Mouse (Mus musculus) heart, postnatal 14 days (tissue): Measurements from ENCODE around the gene 2510009E07Rik. TPM values are rescaled to one million over a fixed set of nuclear protein-coding genes. Genes with fewer than 3 reads are reported as not detected.

Experiments
- DNase-seq, 2 experiments: peaks; one replicate each; pipeline ENCODE4 v3.0.0; 2021 to 2022
- intact Hi-C: fragments of 180-260 bp; cut with DNase I; formaldehyde crosslinking; loops from one replicate; pipeline ENCODE4 v1.15.1; 2025
- total RNA-seq, 2 experiments: library from RNA; stranded (reverse); gene quantifications; 2 replicates each; pipeline ENCODE4 v1.2.3; 2021

The 2510009E07Rik gene
- total RNA-seq, 2 experiments from 2014 or later: 29.0 to 31.1 TPM

DNA sequence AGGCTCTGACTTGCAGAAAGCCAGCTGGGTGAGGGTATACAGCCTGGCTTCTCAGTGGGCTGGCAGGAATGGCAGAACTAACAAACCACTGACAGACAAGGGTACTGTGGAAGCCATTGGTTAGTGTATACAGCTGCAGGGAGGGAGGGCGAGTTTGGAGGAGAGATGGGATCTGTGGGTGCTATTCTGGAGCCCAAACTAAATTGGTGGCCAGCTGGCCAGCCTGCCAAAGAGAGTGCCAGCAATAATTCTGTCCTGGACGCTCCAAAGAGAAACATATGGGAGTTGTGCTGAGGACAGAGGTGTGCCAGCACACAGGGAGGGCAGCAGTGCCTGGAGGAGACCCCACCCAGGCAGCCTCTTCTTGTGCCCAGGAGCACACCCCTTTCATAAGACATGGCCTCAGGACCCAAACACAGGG, 50.8 kb downstream of the 2510009E07Rik start:
- intact Hi-C loops: loop anchor here (5.0 kb wide), 1 partner anchor 49 kb away; the partner anchor contains the start of gene 2510009E07Rik
- DNase-seq: peak in 1 of 2 experiments; percentile 9

DNA sequence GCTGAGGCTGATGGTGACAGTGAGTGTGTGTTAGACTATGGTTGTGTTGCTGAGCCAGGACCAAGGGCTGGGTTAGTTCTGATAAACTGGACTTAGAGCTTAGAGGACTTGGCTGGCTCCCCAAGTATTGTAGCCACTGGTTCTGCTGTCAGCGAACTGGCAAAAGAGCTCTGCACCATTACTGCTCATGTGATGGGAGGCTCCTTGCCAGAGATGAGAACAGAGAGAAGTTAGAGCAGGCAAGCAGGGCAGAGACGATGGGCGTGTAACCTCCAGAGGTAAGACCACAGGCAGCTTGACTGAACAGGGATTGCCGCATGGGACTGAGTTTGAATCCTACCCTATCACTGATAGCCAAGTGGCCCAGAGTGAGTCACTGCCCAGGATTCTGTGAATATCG, 51.6 kb downstream of the 2510009E07Rik start:
- intact Hi-C loops: loop anchor here (5.0 kb wide), 1 partner anchor 49 kb away; the partner anchor contains the start of gene 2510009E07Rik
- peak; percentile 35 to 44 for DNase-seq

DNA sequence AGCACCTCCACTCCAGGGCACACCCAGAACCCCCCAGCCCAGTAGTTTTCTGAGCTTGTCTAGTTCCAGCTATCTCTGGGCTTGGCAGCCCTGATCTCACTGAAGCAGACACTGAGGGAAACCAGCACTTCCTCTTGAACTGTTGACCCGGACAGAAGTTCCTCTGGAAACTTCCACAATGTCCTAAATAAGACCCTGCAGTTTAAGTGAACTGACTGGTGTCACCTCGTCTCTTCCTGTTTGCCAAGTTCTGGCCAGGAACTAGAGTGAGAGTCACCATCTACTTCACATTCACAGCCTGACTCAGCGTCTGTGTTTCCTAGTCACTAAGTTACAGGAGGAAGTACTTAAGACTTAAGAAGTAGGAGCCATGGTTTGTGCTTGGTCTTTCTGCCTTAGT, 52.5 kb downstream of the 2510009E07Rik start:
- intact Hi-C loops: loop anchor here (5.0 kb wide), 1 partner anchor 50 kb away; the partner anchor contains the start of gene 2510009E07Rik
- DNase-seq: peak; percentile 14 to 34

DNA sequence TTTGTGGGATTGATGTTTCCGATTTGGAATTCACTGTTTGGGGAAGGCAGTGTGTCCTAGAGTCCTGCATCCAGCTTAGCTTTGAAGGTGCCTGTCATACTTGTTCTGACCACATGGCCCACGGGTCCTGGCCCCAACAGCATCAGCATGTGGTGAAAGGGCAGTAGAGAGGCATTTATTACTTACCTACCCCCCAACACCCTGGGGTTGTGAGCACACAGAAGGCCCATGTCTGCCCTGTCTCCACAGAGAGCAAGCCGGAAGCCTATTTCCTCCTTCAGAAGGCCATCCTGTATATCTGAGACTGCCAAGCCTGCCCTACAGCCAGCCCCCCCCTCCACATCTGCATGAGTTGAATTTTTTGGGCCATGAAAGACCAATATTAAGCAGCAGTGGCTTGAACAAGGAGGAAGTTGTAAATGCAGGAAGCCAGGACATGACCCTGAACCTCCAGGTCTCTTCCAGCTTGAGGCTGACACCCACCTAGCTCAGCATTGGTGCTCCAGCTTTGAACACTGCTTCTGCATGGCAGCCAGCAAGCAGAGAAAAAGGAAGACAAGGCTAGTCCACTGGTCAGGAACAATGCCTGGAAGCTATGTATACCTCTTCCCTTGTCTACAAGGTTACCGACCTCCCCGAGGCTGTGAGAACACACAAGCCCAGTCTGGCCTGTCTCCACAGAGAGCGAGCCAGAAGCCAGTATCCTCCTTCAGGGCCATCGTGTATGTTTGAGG, 53.5 kb downstream of the 2510009E07Rik start:
- intact Hi-C loops: loop anchor here (5.0 kb wide), 1 partner anchor 51 kb away; the partner anchor contains the start of gene 2510009E07Rik
- no peak for DNase-seq

DNA sequence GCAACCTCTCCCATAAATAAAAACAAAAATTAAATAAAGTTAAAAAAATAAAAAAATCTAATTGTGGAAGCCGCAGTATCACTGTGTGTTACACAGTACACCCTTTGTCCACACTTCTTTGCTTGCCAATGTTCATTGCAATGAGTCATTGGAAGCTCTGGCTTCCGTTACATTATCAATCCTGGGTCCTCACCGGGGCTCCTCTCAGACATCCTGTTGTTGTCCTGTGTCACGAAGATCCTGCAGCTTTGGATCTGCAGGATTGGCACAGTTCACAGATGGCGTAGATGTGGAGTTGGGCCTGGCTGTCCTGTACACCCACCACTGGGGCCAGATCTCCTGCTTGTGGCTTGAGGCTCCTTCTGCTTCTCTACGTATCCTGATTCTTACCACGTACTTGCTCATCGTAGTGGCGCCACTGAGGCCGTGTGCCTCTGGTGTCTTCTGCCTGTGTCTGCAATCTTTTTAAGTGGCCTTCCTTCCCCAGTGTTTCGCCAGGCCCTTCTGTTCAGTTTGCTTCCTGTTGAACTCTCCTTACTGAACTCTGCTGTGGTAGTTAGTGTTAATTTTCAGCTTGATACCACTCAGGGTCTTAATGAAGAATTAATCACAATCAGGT, 57.2 kb downstream of the 2510009E07Rik start:
- DNase-seq: no peak
- intact Hi-C loops: no loop called here

DNA sequence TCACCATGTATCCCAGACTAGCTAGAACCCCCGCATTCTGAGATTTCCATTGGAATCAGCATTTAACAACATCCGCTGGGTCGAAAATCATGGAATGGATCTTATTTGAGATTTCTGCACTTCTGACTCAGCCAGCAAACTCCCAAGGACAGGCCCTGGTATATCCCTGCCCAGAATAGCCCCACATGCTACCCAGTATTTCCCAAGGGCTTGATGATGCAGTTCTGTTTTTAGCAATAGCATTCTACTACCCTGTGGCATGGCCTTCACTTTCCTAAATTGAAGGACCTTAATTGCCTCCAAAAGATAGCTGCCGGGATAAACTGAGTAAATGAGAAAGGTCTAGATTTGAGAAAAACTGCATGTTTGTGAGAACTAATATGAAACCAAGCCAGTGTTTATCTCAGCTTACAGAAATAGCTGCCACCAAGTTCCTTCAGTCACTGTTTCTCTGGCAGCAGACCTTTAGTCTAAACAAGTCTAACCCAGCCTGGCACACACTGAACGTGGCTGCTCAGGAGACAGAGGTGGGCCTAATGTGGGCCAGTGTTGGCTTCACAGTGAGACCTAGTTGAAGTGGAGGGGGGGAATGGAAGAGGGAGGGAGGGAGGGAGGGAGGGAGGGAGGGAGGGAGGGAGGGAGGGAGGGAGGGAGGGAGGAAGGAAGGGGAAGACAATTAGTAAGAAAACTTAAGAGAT, 58.2 kb downstream of the 2510009E07Rik start:
- intact Hi-C loops: no loop called here
- DNase-seq: no peak

DNA sequence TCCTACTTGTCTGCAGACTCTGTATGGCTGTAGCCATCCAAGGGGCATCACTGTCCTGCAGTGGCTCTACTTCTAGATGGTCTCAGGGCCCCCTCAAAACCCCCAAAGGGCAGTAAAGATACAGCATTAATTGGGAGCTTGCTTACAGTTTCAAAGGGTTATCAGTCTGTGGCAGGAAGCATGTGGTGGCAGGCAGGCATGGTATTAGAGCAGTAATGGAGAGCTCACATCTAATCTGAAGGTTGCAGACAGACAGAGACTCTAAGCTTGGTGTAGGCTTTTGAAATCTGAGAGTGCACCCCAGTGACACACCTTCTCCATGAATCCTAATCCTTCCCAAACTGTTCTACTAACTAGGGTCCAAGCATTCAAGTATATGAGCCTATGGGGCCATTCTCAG, 60.0 kb downstream of the 2510009E07Rik start:
- intact Hi-C loops: no loop called here
- DNase-seq: no peak

DNA sequence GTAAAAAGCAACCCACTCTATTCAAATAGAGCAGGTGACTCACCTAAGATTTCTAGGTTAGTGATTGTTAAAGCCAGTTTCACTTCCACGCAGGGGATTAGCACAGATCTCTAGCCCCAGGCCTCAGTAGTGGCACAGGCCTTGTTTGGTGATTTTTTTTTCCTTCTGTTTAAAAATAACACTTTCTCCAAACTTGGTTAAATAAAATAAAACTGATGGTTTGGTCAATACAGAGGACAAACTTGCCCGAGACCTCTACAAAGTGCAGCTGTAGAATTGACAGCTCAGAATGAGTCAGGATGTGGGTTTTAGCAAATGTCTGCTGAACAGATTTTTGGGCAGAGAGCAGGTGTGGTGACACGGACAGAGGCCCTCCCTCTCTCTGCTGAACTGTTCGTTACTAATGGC, 62.6 kb downstream of the 2510009E07Rik start:
- no peak for DNase-seq
- intact Hi-C loops: no loop called here

DNA sequence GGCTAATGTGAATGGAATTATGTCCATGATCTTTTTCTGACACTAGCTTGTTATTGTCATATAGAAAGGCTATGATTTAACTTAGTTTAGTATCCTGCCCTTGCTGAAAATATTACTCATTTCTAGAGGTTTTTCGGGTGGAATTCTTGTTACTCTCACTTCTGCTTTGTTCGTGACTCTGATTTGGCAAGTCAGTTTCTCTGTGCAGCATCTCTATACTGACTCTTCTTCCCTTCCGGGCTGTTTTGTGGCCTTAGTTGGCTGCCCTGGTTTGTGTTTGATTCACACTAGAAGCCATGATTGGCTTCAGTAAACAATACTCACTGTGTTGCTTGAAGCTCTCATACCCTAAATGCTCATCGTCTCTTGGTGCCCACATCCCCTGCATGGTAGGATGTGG, 63.9 kb downstream of the 2510009E07Rik start:
- intact Hi-C loops: no loop called here
- DNase-seq: no peak

DNA sequence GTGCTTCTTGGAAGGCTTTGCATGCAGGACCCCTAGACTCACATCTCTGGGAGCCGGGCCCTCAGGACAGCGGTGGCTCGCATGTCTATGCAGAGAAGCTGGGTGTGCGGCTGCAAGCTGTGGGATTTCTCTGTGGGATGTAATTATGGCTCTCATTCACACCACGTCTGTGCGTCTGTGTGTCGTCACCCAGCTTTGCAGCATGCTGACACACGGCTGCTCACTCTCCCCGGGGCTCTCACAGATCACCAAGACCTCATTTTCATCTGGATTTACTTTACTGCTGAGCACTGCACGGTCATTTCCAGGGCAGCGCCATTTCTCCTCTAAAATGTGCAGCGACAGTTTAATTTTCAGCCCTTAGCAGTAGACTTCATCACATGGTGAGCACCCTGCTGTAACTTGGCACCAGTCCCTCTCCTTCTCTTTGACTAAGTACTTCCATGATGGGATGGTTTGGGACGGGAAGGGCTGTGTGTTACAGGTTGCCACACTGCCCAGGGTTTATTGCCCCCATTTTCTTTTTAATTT, 66.3 kb downstream of the 2510009E07Rik start:
- DNase-seq: no peak
- intact Hi-C loops: no loop called here

DNA sequence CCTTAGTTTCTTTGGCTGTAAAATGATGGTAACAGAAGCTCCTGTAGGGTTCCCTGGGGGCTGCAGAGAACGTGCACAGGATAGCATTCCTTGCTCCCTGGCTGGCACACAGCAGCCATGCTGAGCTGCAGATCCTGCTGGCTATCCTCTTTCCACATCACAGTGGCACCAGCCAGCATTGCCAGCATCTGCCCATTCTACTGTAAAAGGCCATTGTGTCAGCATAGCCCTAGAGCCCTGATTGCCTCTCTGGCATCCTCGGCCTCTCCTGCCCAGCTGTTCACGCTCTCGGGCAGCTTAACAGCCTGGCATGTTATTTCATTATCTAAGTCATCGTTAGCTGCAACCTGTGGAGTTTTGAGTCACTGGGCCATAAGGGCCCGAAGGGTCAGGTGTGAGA, 67.2 kb downstream of the 2510009E07Rik start:
- intact Hi-C loops: no loop called here
- DNase-seq: no peak

DNA sequence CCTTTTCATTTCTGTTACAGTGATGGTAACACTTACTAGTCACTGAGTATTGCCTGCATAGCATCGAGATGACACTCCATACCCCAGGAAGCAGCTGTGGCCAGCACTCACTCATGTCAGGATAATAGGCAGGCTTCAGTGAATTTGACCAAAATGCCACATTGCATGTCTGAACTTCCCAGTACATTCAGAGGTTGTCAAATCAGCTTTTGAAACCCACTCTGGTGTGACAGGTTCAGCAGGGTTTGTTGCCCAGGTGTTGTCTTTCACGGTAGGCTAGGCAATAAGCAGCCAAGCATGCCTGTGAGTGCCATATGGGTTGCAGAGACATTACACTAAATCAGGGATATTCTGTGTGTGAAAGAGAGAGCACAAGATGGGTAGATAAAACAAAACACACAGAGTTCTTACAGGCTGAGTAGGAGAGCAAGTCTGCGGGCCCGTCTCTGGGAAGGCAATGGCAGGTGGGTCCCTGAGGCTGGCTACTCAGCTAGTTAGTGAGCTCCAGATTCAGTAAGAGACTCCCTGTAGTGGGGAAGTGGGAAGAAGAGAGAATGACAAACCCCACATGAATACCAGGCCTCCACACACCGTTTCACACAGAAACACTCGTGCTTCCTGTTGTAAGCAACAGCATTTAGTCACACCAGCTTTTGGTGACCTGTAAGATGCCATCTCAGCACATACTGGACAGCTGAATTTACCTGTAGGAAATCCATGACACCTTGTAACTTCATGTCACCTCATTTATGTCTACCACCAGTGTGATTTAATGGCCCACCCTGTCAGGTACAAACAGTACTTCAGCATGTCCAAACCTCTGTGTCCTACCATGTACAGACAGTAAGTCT, 68.5 kb downstream of the 2510009E07Rik start:
- intact Hi-C loops: no loop called here
- DNase-seq: no peak

DNA sequence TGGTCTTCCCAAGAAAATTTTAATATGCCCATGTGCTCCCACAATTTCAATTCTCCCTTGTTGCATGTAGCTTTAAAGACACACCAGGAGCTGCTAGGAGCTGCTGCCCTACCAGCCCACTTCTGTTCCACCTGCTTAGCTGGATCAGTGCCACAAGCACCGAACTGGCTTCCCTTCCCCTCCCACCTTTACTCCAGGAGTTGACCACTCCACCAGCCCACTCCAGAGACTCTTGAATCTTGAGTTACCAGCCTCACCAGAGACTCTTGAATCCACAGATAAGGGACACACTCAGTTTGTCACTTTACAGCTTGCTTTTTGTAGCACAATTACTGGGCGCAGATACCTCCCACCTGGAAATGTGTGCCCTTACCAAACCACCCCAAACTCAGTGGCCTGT, 73.8 kb downstream of the 2510009E07Rik start:
- no peak for DNase-seq
- intact Hi-C loops: no loop called here

DNA sequence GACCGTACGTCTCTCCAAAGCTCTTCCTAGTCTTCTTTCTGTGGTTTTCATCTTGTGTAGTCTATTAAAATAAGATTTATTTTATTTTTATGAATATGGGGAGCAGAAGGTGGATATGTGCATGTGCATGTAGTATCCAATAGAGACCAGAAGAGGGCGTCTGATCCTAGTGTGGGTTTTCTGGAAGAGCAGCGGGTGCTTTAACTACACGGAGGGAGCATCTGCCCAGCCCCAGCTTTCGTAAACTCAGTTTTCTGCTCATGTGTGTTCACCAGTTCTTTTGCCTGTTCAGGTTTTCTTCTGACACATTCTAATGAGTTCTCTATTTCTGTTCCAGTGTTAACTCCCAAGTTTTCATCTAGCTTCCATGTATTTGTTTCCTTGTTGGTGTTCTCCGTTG, 78.7 kb downstream of the 2510009E07Rik start:
- intact Hi-C loops: loop anchor here (1.0 kb wide), 1 partner anchor 111 kb away; no protein-coding TSS in a partner anchor
- DNase-seq: peak in 1 of 2 experiments; percentile 54

DNA sequence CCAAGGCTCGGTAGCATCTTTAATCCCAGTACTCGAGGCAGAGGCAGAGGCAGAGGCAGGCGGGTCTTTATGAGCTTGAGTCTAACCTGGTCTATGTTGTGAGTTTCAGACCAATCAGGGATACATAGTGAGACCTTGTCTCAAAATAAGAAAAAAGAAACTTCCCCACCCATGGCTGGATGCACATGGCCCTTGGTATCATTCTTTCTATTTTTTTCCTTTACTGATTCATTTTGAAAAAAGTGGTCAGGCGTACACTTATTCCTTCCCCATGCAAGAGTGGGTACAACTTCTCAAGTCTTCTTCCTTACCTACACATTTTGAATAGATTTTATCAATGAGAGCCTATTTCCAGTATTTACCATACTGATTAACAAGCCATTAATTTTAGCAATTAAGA, 84.0 kb downstream of the 2510009E07Rik start:
- intact Hi-C loops: loop anchor here (5.0 kb wide), 1 partner anchor 118 kb away; no protein-coding TSS in a partner anchor
- DNase-seq: no peak

DNA sequence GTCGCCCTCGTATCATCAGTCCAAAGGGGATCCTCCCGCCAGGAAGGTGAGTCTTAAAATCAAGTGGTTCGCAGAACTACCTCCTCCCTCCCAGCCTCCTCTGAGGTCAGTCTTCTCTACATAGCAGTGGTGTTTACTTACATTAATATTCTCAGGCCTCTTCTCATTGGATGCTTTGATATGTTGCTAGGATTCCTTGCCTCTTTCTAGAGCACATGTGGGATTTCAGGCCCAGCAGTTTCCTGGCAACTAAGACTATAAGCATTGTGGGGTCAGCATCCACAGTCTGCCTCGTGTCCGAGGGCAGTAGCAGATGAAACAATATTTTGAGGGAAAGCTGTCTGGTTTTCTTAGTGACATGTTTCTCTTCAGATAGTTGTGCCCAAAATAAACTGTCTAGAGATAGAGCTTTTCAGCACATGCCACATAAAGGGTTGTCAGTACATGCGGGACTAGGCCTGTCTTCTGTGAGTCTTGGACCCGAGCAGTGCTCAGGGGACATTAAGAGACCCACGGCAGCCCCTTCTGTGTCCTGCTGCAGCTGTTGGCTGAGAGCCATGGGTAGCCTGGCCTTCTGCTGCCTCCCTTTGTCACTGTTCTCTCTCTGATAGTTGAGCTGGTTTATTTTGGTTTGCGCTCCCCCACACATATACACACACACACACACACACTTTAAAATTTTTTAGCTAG, 86.1 kb downstream of the 2510009E07Rik start:
- DNase-seq: peak in 1 of 2 experiments; percentile 20
- intact Hi-C loops: no loop called here

DNA sequence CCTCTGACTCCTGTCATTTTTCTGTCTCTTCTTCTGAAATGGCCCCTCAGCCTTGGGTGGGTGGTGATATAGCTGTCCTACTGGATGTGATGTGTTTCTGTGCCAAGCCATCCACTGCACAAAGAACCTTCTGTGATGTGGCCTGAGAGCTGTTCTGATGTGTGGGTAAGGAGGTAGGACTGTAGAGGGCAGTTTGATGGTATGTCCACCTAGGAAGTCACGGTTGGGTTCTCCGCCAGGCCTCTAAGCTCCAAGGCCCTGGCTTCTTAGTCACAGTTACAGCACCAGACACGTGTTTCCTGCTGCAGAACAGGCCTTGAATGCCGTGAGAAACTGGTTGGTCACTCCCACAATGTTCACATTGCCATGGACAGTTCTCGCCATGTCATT, 86.8 kb downstream of the 2510009E07Rik start:
- intact Hi-C loops: no loop called here
- no peak for DNase-seq

DNA sequence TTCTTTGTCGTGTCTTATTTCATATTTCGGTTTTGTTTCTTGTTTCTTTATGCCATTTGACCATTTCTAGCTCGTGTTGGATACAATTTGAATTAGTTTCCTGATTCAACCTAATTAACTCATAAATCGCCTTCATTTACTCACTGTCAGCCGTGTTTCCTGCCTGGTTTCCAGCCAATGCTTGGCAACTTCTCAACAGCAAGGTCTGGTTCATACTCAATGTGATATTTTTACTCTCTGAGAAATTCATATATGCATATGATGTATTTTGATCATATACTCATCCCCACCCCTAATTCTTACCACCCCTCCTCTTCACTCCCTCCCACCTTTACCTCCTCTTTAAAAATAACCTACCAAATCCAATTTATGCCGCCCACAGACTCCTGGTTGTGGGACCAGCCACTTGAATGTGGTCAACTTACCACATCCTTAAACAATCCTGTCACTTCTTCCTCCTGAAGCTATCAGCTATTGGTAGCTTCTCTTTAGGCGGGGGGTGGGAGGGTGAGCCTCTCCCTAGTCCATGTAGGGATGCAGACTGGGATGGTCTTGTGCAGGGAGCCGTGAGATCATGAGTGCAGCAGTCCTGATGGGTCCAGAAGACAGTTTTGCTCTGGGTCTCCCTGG, 87.3 kb downstream of the 2510009E07Rik start:
- intact Hi-C loops: no loop called here
- no peak for DNase-seq
